Mouse (Mus musculus) forebrain, embryonic 14.5 days (tissue): ENCODE measurements at regions not wholly inside any gene's neighbourhood (a gene's known extent, or its start where the extent isn't known, plus 50 kb on each side); places are given as distances from the start of the nearest gene placed in this dataset.

Experiments used
- ATAC-seq: fragments of 200-750 bp; cut with Nextera tagmentation; 2 replicates; pipeline ENCODE4 v1.8.0; 2017; ENCODE audit warnings: mild to moderate bottlenecking, moderate library complexity
- DNase-seq: peaks from one replicate; pipeline ENCODE4 v3.0.0-alpha.2; 2015; ENCODE audit warnings: low spot score
- H3K27ac ChIP-seq: fragments of 300-500 bp; sonication (generic); 2 replicates; pipeline ENCODE4 v1.5.1; 2014; ENCODE audit warnings: low read depth, mild to moderate bottlenecking, control low read depth, low read length, moderate library complexity
- H3K27me3 ChIP-seq: fragments of 300-500 bp; sonication (generic); replicated peaks from 2 replicates; pipeline ENCODE4 v1.6.1; 2014; ENCODE audit warnings: low read length, control low read depth, mixed read lengths; ENCODE audit not compliant: control insufficient read depth, insufficient read depth
- H3K36me3 ChIP-seq: fragments of 300-500 bp; sonication (generic); 2 replicates; pipeline ENCODE4 v1.6.1; 2014; ENCODE audit warnings: low read length, control low read depth; ENCODE audit not compliant: control insufficient read depth, insufficient read depth
- H3K4me1 ChIP-seq: fragments of 300-500 bp; sonication (generic); 2 replicates; pipeline ENCODE4 v1.6.1; 2014; ENCODE audit warnings: antibody characterized with exemption, low read length, control low read depth; ENCODE audit not compliant: control insufficient read depth, insufficient read depth
- H3K4me2 ChIP-seq: fragments of 300-500 bp; sonication (generic); 2 replicates; pipeline ENCODE4 v1.6.1; 2014; ENCODE audit warnings: mild to moderate bottlenecking, control low read depth, low read length
- H3K4me3 ChIP-seq: fragments of 300-500 bp; sonication (generic); 2 replicates; pipeline ENCODE4 v1.5.1; 2014; ENCODE audit warnings: low read depth, low read length, control low read depth
- H3K9ac ChIP-seq: fragments of 300-500 bp; sonication (generic); 2 replicates; pipeline ENCODE4 v1.6.1; 2014; ENCODE audit warnings: mild to moderate bottlenecking, low read length, control low read depth, moderate library complexity
- H3K9me3 ChIP-seq: fragments of 300-500 bp; sonication (generic); replicated peaks from 2 replicates; pipeline ENCODE4 v1.6.1; 2016; ENCODE audit warnings: low read length, control low read depth, mixed read lengths; ENCODE audit not compliant: control insufficient read depth
- WGBS: fragments of 180-500 bp; shearing (Covaris S2); extraction: QIAGEN DNeasy Blood & Tissue Kit; methylation state at CpG from one replicate; pipeline ENCODE4 v1.1.7; 2014; 5-methylcytosine and 5-hydroxymethylcytosine counted together

GRCm38 (mm10) chr14:115031734-115032133, 60.3 kb upstream of the Gpc5 start:
- no peak for ATAC-seq
- Histone ChIP-seq H3K36me3 (no peaks in the 10 kb centered on the region), H3K4me2 (no peak overlapping the region), H3K27me3 (no peaks in the 10 kb centered on the region), H3K9ac (no peak overlapping the region), H3K4me1 (no peaks in the 10 kb centered on the region), H3K9me3 (no peaks in the 10 kb centered on the region), H3K4me3 (no peak overlapping the region), H3K27ac (no peak overlapping the region)
- 64% methylated on average over 4 of the region's 4 CpGs for whole genome bisulfite sequencing
- no peak for DNase-seq

GRCm38 (mm10) chr14:115033375-115033969, 58.5 kb upstream of the Gpc5 start:
- Histone ChIP-seq H3K4me1 (no peaks in the 10 kb centered on the region), H3K9ac (no peak overlapping the region), H3K4me3 (no peak overlapping the region), H3K9me3 (no peaks in the 10 kb centered on the region), H3K27ac (no peak overlapping the region), H3K27me3 (no peaks in the 10 kb centered on the region), H3K36me3 (no peaks in the 10 kb centered on the region), H3K4me2 (no peak overlapping the region)
- ATAC-seq (no peak), DNase-seq (no peak)
- WGBS, result 95% methylated on average over 5 of the region's 5 CpGs

- H3K4me1 ChIP-seq, result no peaks in the 10 kb centered on the region
- DNase-seq (no peak), ATAC-seq (no peak)
- H3K36me3 ChIP-seq, result no peaks in the 10 kb centered on the region
- 90% methylated on average over 10 of the region's 10 CpGs for WGBS
- H3K9ac ChIP-seq, result no peak overlapping the region
- no peaks in the 10 kb centered on the region for H3K27me3 ChIP-seq
- no peak overlapping the region for H3K4me2 ChIP-seq
- no peak overlapping the region for H3K27ac ChIP-seq
- H3K4me3 ChIP-seq, result no peak overlapping the region
- H3K9me3 ChIP-seq, result no peaks in the 10 kb centered on the region
Observed at GRCm38 (mm10) chr14:115034718-115035437, 57.1 kb upstream of the Gpc5 start.

GRCm38 (mm10) chr14:115037086-115037793, 54.8 kb upstream of the Gpc5 start:
- no peaks in the 10 kb centered on the region for H3K4me1 ChIP-seq
- DNase-seq (no peak), ATAC-seq (no peak)
- H3K9ac ChIP-seq, result no peak overlapping the region
- H3K4me2 ChIP-seq, result no peak overlapping the region
- H3K27me3 ChIP-seq, result no peaks in the 10 kb centered on the region
- no peaks in the 10 kb centered on the region for H3K9me3 ChIP-seq
- no peak overlapping the region for H3K27ac ChIP-seq
- no peak overlapping the region for H3K4me3 ChIP-seq
- H3K36me3 ChIP-seq, result no peaks in the 10 kb centered on the region
- 30% methylated on average over 5 of the region's 5 CpGs for WGBS

GRCm38 (mm10) chr14:115038788-115039187, 53.2 kb upstream of the Gpc5 start:
- no peak for ATAC-seq
- WGBS, result 70% methylated on average over 5 of the region's 5 CpGs
- Histone ChIP-seq H3K4me1 (peaks cover 11% of the 10 kb centered on the region), H3K36me3 (peaks cover 7% of the 10 kb centered on the region), H3K9me3 (no peaks in the 10 kb centered on the region), H3K27me3 (no peaks in the 10 kb centered on the region), H3K4me2 (no peak overlapping the region), H3K27ac (no peak overlapping the region), H3K9ac (no peak overlapping the region), H3K4me3 (no peak overlapping the region)
- no peak for DNase-seq

GRCm38 (mm10) chr14:115039524-115039923, 52.5 kb upstream of the Gpc5 start:
- 72% methylated on average over 5 of the region's 5 CpGs for WGBS
- Histone ChIP-seq H3K4me1 (peaks cover 16% of the 10 kb centered on the region), H3K27me3 (no peaks in the 10 kb centered on the region), H3K4me3 (no peak overlapping the region), H3K36me3 (peaks cover 15% of the 10 kb centered on the region), H3K4me2 (no peak overlapping the region), H3K27ac (no peak overlapping the region), H3K9me3 (no peaks in the 10 kb centered on the region), H3K9ac (no peak overlapping the region)
- no peak for ATAC-seq
- DNase-seq, result no peak

- peaks cover 21% of the 10 kb centered on the region for H3K36me3 ChIP-seq
- peak; percentile 52 for DNase-seq
- peaks cover 16% of the 10 kb centered on the region for H3K4me1 ChIP-seq
- WGBS, result 3% methylated on average over 29 of the region's 30 CpGs
- H3K27me3 ChIP-seq, result no peaks in the 10 kb centered on the region
- peak overlapping the region; percentile 90 for H3K4me2 ChIP-seq
- peak overlapping the region; percentile 98 for H3K9ac ChIP-seq
- peak overlapping the region; percentile 87 for H3K4me3 ChIP-seq
- H3K27ac ChIP-seq, result no peak overlapping the region
- peak; percentile 30 for ATAC-seq
- no peaks in the 10 kb centered on the region for H3K9me3 ChIP-seq
Observed at GRCm38 (mm10) chr14:115040091-115040571, 51.9 kb upstream of the Gpc5 start.

GRCm38 (mm10) chr14:115040578-115041206, 51.3 kb upstream of the Gpc5 start:
- DNase-seq (peak; percentile 95), ATAC-seq (peak; percentile 88)
- H3K36me3 ChIP-seq, result peaks cover 26% of the 10 kb centered on the region
- H3K4me2 ChIP-seq, result peak overlapping the region; percentile 90
- no peaks in the 10 kb centered on the region for H3K27me3 ChIP-seq
- H3K27ac ChIP-seq, result peak overlapping the region; percentile 95
- H3K4me3 ChIP-seq, result peak overlapping the region; percentile 87
- H3K4me1 ChIP-seq, result peaks cover 16% of the 10 kb centered on the region
- peak overlapping the region; percentile 98 for H3K9ac ChIP-seq
- under 1% methylated on average over 79 of the region's 94 CpGs for WGBS
- no peaks in the 10 kb centered on the region for H3K9me3 ChIP-seq
